Mouse (Mus musculus) kidney, postnatal 0 days (tissue): ENCODE results near the gene Syt6. TPM values are rescaled to one million over a fixed set of nuclear protein-coding genes. Genes with fewer than 3 reads are reported as not detected.

ENCODE experiments used
- ATAC-seq: fragments of 200-750 bp; cut with Nextera tagmentation; replicated peaks from 2 replicates; pipeline ENCODE4 v1.8.0; 2017; ENCODE audit warnings: low read depth, moderate number of reproducible peaks, moderate TSS enrichment, moderate library complexity; ENCODE audit not compliant: low FRiP score
- DNase-seq: peaks from one replicate; pipeline ENCODE4 v3.0.0-alpha.2; 2016; ENCODE audit warnings: low spot score
- H3K27ac ChIP-seq: fragments of 300-500 bp; sonication (generic); 2 replicates; pipeline ENCODE4 v1.5.1; 2014; ENCODE audit warnings: mild to moderate bottlenecking
- H3K27me3 ChIP-seq: fragments of 300-500 bp; sonication (generic); 2 replicates; pipeline ENCODE4 v1.6.1; 2014; ENCODE audit warnings: low read length, mixed read lengths; ENCODE audit not compliant: insufficient read depth
- H3K36me3 ChIP-seq: fragments of 300-500 bp; sonication (generic); 2 replicates; pipeline ENCODE4 v1.6.1; 2014; ENCODE audit warnings: low read length, mixed read lengths; ENCODE audit not compliant: insufficient read depth
- H3K4me1 ChIP-seq: fragments of 300-500 bp; sonication (generic); replicated peaks from 2 replicates; pipeline ENCODE4 v1.6.1; 2014; ENCODE audit warnings: antibody characterized with exemption, low read length, mixed read lengths; ENCODE audit not compliant: insufficient read depth
- H3K4me2 ChIP-seq: fragments of 300-500 bp; sonication (generic); 2 replicates; pipeline ENCODE4 v1.6.1; 2014; ENCODE audit warnings: mild to moderate bottlenecking, low read length, moderate library complexity, mixed read lengths
- H3K4me3 ChIP-seq: fragments of 300-500 bp; sonication (generic); replicated peaks from 2 replicates; pipeline ENCODE4 v1.5.1; 2014; ENCODE audit warnings: low read depth, low read length
- H3K9ac ChIP-seq: fragments of 300-500 bp; sonication (generic); 2 replicates; pipeline ENCODE4 v1.6.1; 2014; ENCODE audit warnings: low read depth, low read length
- H3K9me3 ChIP-seq: fragments of 300-500 bp; sonication (generic); replicated peaks from 2 replicates; pipeline ENCODE4 v1.6.1; 2016; ENCODE audit warnings: low read length, inconsistent platforms, mixed read lengths
- CTCF ChIP-seq: IDR thresholded peaks from 2 replicates; pipeline ENCODE4 v1.5.1; 2016; ENCODE audit warnings: antibody characterized with exemption, low read depth, mild to moderate bottlenecking, moderate library complexity
- whole genome bisulfite sequencing: fragments of 180-500 bp; shearing (Covaris S2); extraction: QIAGEN DNeasy Blood & Tissue Kit; methylation state at CpG from one replicate; pipeline ENCODE4 v1.1.7; 2014; 5-methylcytosine and 5-hydroxymethylcytosine counted together
- polyA plus RNA-seq: library from polyadenylated mRNA; unstranded; fragments of >200 nt; fragmentation: Nextera tagmentation; extraction: Ambion mirVana; gene quantifications from 2 replicates; pipeline ENCODE4 v1.2.1, GENCODE M21; 2015

Syt6 gene
- polyA plus RNA-seq, 1 experiment from 2014 or later, result 0.05 TPM

DNA sequence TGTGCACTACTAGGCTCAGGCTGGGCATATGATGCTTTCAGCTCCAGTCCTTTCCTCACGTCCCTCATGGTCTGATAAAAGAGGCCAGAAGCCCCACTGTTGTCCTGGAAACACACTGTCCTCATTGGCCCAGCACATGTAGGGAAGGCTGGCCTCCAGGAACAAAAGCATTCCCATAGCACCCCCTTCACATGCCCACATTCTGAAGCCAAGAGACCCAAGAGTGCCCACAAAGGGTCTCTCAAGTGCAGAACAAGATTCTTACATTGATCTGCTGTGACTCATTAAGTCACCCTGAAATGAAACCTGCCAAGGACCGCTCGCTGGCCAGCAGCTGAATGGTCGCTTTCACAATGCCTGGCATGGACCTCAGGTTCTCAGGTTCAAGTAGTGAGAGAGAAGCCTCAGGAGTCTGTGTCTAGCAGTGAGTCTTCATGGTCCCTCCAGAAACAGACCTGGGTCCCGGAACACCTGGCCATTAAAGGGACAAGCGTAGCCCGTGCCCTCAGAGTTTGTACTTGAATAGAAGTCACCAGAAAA, 20.3 kb downstream of the Syt6 start:
- ATAC-seq, result no peak
- Histone ChIP-seq H3K4me3 (no peak overlapping the region), H3K4me2 (no peak overlapping the region), H3K27ac (no peak overlapping the region), H3K36me3 (no peaks in the 10 kb centered on the region), H3K4me1 (no peaks in the 10 kb centered on the region), H3K9ac (no peak overlapping the region), H3K9me3 (no peaks in the 10 kb centered on the region), H3K27me3 (no peaks in the 10 kb centered on the region)
- no peak for TF ChIP-seq CTCF
- no peak for DNase-seq
- 81% methylated on average over 7 of the region's 7 CpGs for whole genome bisulfite sequencing

DNA sequence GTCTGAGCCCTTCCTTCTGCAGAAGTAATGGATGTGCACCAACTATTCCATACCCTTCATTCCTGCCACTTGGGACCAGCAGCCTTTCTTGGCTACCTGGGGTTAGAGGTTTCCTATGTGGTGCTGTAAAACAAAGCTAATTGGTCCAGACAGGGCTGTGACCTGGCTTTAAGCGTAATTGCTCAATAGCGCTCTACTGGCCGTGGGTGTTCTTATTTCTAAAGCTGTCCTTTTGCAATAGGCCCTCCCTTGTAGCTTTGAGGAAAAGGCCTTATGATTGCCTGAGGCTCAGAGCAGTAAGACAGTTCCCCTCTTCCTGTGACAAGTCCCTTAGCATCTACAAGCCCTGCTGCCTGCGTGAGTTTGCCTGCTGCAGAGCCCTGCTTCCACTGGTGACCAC, 22.6 kb downstream of the Syt6 start:
- 68% methylated on average over 4 of the region's 4 CpGs for WGBS
- H3K27me3 ChIP-seq, result no peaks in the 10 kb centered on the region
- no peak for DNase-seq

DNA sequence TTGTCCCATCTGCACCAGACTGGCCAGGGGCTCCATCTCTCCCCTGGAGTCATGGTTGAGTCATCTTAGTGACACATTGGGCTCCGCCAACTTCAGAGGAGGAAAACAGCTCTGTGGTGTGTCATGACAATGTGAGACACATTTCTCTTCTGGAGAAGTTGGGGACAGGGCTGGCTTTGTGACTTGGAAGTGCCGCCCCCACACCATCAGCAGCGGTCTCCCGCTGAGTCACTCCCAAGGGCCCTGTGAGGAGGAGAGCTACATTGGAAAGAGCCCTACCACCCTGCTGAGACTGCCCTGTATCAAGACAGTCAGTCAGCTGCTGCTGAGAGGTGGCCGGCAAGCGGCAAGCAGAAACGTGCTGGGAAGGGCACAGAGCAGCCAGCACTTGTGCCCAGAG, 26.0 kb downstream of the Syt6 start:
- Histone ChIP-seq H3K27ac (no peak overlapping the region), H3K4me2 (no peak overlapping the region), H3K9me3 (no peaks in the 10 kb centered on the region), H3K36me3 (no peaks in the 10 kb centered on the region), H3K4me1 (no peaks in the 10 kb centered on the region), H3K27me3 (no peaks in the 10 kb centered on the region), H3K4me3 (no peak overlapping the region), H3K9ac (no peak overlapping the region)
- TF ChIP-seq CTCF, result no peak
- WGBS, result 52% methylated on average over 7 of the region's 7 CpGs
- ATAC-seq (no peak), DNase-seq (no peak)

More for the DNA sequence above, 22.6 kb downstream of the Syt6 start:
- H3K9ac ChIP-seq, result no peak overlapping the region
- H3K4me2 ChIP-seq, result no peak overlapping the region
- no peaks in the 10 kb centered on the region for H3K36me3 ChIP-seq
- no peaks in the 10 kb centered on the region for H3K9me3 ChIP-seq
- H3K4me3 ChIP-seq, result no peak overlapping the region
- H3K4me1 ChIP-seq, result no peaks in the 10 kb centered on the region
- TF ChIP-seq CTCF, result no peak
- ATAC-seq, result no peak
- no peak overlapping the region for H3K27ac ChIP-seq

DNA sequence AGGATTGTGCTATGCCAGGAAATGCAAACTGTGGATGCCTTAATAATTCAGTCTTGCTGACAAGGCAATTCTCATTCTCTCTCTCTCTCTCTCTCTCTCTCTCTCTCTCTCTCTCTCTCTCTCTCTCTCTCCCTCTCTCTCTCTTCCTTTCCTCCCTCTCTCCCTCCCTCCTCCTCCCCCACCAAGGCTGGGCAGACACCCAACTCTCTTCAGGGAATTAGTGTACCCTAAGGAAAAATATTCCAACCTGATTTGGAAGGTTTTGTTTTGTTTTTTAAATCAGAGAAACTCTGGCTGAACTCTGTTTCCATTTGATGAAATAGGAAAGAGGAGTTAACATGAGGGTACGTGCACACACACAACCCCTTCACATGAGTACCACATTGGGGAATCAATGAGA, 26.5 kb downstream of the Syt6 start:
- H3K27ac ChIP-seq, result no peak overlapping the region
- H3K4me2 ChIP-seq, result no peak overlapping the region
- no peak for DNase-seq
- no peak for TF ChIP-seq CTCF
- H3K9ac ChIP-seq, result no peak overlapping the region
- no peak overlapping the region for H3K4me3 ChIP-seq
- WGBS, result 66% methylated on average over 1 of the region's 1 CpGs
- H3K9me3 ChIP-seq, result no peaks in the 10 kb centered on the region
- no peaks in the 10 kb centered on the region for H3K36me3 ChIP-seq
- no peak for ATAC-seq
- no peaks in the 10 kb centered on the region for H3K4me1 ChIP-seq
- H3K27me3 ChIP-seq, result no peaks in the 10 kb centered on the region

DNA sequence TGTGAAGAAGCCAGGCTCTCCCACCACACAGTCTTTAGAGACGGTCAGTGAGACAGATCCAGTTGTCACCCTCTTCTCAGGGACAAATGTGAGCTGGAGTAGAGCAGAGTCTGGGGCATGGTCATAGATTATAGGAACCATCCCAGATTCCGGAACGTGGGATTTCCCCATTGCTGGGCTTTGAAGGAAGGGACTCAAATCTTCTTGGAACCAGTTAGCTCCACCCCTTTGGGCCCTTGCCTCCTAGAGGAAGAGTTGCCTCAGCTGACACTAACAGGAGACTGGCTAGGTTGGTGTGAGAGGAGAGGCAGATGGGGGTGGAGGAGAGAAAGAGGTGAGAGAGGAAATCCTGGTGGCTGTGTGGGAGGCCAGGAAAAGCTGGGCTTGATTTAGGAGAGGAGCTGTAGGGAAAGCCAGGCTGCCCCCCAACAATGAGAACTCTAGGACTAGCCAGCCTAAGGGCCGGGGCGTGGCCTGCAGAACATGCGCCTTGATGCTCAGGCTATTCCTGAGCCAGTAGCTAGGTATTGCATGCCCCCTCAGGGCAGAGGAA, 31.1 kb downstream of the Syt6 start:
- no peaks in the 10 kb centered on the region for H3K4me1 ChIP-seq
- H3K36me3 ChIP-seq, result no peaks in the 10 kb centered on the region
- H3K9me3 ChIP-seq, result no peaks in the 10 kb centered on the region
- WGBS, result 82% methylated on average over 6 of the region's 6 CpGs
- no peak for TF ChIP-seq CTCF
- no peak overlapping the region for H3K9ac ChIP-seq
- no peak overlapping the region for H3K4me3 ChIP-seq
- no peaks in the 10 kb centered on the region for H3K27me3 ChIP-seq
- no peak for ATAC-seq
- DNase-seq, result no peak
- no peak overlapping the region for H3K4me2 ChIP-seq
- no peak overlapping the region for H3K27ac ChIP-seq

DNA sequence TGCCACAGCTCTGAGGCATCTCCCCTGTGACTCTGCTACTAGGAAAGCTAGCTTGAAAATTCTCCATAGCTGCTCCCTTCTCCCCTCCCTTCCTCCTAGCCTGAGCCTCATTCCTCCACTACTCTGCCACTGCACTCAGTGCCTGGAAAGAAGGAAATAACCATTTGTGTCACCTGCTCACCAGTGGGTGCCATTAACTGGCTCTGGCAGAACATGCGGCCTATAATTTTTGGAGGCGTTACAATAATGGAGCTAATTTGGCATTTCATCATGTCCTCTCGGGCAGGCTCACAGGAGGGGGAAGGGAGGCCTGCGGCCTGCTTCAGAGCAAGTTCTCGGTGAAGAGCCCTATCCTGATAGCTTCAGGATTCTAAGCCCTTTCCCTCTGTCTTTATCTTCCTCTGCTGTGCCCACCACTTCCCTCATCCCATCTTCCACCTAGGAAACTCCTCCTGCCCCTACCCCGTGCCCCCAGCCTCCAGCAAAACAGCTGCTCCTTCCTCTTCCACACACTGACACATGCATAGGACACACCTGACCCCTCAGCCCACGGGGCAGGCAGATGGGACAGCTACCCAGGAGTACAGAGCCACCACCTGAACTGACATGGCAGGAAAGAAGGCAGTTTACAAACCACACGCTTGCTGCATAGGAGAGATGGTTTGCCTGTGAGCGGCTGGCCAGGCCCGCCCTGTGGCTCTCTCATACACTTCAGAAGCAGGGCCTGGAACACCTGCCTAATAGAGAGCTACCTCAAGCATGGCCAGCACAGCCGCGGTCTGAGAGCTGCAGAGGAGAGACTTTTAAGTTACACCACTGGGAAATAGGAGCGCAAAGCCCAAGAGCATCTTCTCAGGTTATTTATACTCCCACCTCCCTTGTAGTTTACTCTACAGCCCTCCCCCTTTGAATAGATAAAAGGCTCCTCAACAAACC, 31.9 kb downstream of the Syt6 start:
- H3K9ac ChIP-seq, result no peak overlapping the region
- no peak overlapping the region for H3K4me3 ChIP-seq
- no peaks in the 10 kb centered on the region for H3K36me3 ChIP-seq
- H3K4me1 ChIP-seq, result no peaks in the 10 kb centered on the region
- no peaks in the 10 kb centered on the region for H3K27me3 ChIP-seq
- 79% methylated on average over 13 of the region's 13 CpGs for WGBS
- no peak for ATAC-seq
- DNase-seq, result no peak
- H3K4me2 ChIP-seq, result no peak overlapping the region
- no peak overlapping the region for H3K27ac ChIP-seq
- H3K9me3 ChIP-seq, result no peaks in the 10 kb centered on the region
- TF ChIP-seq CTCF, result no peak
